In genomic region chr8:72760216-72760615, GRCm38 (mm10) we compare ENCODE assay signal across 22 mouse cellular contexts. TPM values are rescaled to one million over a fixed set of nuclear protein-coding genes. Genes with fewer than 3 reads are reported as not detected.
DNase-seq lines count a peak whose midpoint lies in the region; ATAC-seq and TF ChIP-seq lines count a peak whose summit lies in the region.
"Had no signal": no experiment of that assay in that cellular context is flagged by ENCODE, and none has a peak within 500 bp of the region (broad histone marks: within the 10 kb centered on the region; RNA-seq: fewer than 3 reads in every experiment).

No protein-coding gene starts in this region.

- H3K9me3 ChIP-seq in liver, postnatal 0 days (ENCODE audit: low read length), result no peaks in the 10 kb centered on the region
- no peaks in the 10 kb centered on the region for H3K9me3 ChIP-seq in liver, embryonic 12.5 days (replicated peaks)
- H3K9me3 ChIP-seq: forebrain, embryonic 12.5 days; hindbrain, embryonic 10.5 days; limb, embryonic 12.5 days; midbrain, embryonic 13.5 days; neural tube, embryonic 12.5 days had no signal

- intact Hi-C loops in heart, postnatal 10 days (cut with DNase I), result no loop called here

- H3K27me3 ChIP-seq in liver, postnatal 0 days (ENCODE audit: insufficient read depth, low read length), result no peaks in the 10 kb centered on the region
- no peaks in the 10 kb centered on the region for H3K27me3 ChIP-seq in liver, embryonic 12.5 days (replicated peaks)
- no peaks in the 10 kb centered on the region for H3K27me3 ChIP-seq in myocyte (ENCODE audit: control insufficient read depth, insufficient read depth, insufficient read length)
- H3K27me3 ChIP-seq: forebrain, embryonic 12.5 days; limb, embryonic 12.5 days; neural tube, embryonic 12.5 days had no signal

- 78% methylated on average over 3 of the region's 3 CpGs for WGBS in liver, postnatal 0 days (ENCODE audit: insufficient replicate concordance)
- 65% methylated on average over 3 of the region's 3 CpGs for WGBS in liver, embryonic 12.5 days (ENCODE audit: insufficient replicate concordance)

- no peak overlapping the region for H3ac ChIP-seq in myocyte (ENCODE audit: control insufficient read depth, insufficient read length)

- H3K4me2 ChIP-seq in liver, postnatal 0 days (ENCODE audit: low read depth, low read length), result no peak overlapping the region
- H3K4me2 ChIP-seq in liver, embryonic 12.5 days, result no peak overlapping the region
- H3K4me2 ChIP-seq in myocyte (ENCODE audit: low read depth), result no peak overlapping the region
- H3K4me2 ChIP-seq: forebrain, embryonic 12.5 days; limb, embryonic 12.5 days; midbrain, embryonic 13.5 days; neural tube, embryonic 12.5 days had no signal

- TF ChIP-seq EP300 in liver, postnatal 0 days (IDR thresholded peaks at IDR 0.05; ENCODE audit: low read depth), result no peak

- no peak overlapping the region for H3K4me3 ChIP-seq in liver, postnatal 0 days (ENCODE audit: low read depth, low read length)
- H3K4me3 ChIP-seq in liver, embryonic 12.5 days, result no peak overlapping the region
- H3K4me3 ChIP-seq in myocyte, result no peak overlapping the region
- H3K4me3 ChIP-seq: forebrain, embryonic 12.5 days; heart, adult 2 months; hindbrain, embryonic 10.5 days; limb, embryonic 12.5 days; midbrain, embryonic 13.5 days; neural tube, embryonic 12.5 days had no signal

- H3K79me2 ChIP-seq in myocyte (ENCODE audit: control insufficient read depth, insufficient read depth), result no peaks in the 10 kb centered on the region

- no peak for TF ChIP-seq CTCF in liver, postnatal 0 days (IDR thresholded peaks at IDR 0.05; ENCODE audit: low read depth)

- DNase-seq in heart, postnatal 4 days, result peak; percentile 3
- DNase-seq in heart, postnatal 10 days, result no peak
- peak; percentile 7 for DNase-seq in liver, postnatal 0 days
- peak; percentile 27 for DNase-seq in testis, postnatal 10 days (ENCODE audit: low spot score)
- DNase-seq in testis, postnatal 14 days (ENCODE audit: low spot score), result no peak
- DNase-seq: adrenal gland, adult 8-10 months; cerebellum, adult 11-12 months; cerebellum, postnatal 10 days; gastrocnemius, postnatal 25 days had no signal

- no peak for ATAC-seq in liver, postnatal 0 days
- ATAC-seq in liver, embryonic 12.5 days, result no peak
- ATAC-seq: activated CD4-positive, CD25-positive, alpha-beta regulatory T cell, adult 4 months; hindbrain, embryonic 16.5 days; intestine, postnatal 0 days; midbrain, embryonic 13.5 days had no signal

- H3K9ac ChIP-seq in liver, postnatal 0 days (replicated peaks), result no peak overlapping the region
- H3K9ac ChIP-seq in liver, embryonic 12.5 days, result no peak overlapping the region
- H3K9ac ChIP-seq: forebrain, embryonic 12.5 days; limb, embryonic 12.5 days; liver, embryonic 14.5 days; midbrain, embryonic 13.5 days; neural tube, embryonic 12.5 days had no signal

- TF ChIP-seq POLR2A in myocyte (IDR thresholded peaks at IDR 0.05; ENCODE audit: insufficient read length, low read depth), result no peak

- H3K27ac ChIP-seq in liver, postnatal 0 days (ENCODE audit: low read depth), result no peak overlapping the region
- H3K27ac ChIP-seq in liver, embryonic 12.5 days, result no peak overlapping the region
- H3K27ac ChIP-seq: forebrain, embryonic 12.5 days; limb, embryonic 12.5 days; liver, embryonic 14.5 days; macrophage; midbrain, embryonic 13.5 days; neural tube, embryonic 12.5 days had no signal

- no peaks in the 10 kb centered on the region for H3K4me1 ChIP-seq in liver, postnatal 0 days (ENCODE audit: insufficient read depth)
- peaks cover 9% of the 10 kb centered on the region; the same call in 1 of the 2 replicates for H3K4me1 ChIP-seq in liver, embryonic 12.5 days
- H3K4me1 ChIP-seq: forebrain, embryonic 12.5 days; hindbrain, embryonic 10.5 days; limb, embryonic 12.5 days; midbrain, embryonic 13.5 days; neural tube, embryonic 12.5 days had no signal

- H3K36me3 ChIP-seq in liver, postnatal 0 days (replicated peaks; ENCODE audit: insufficient read depth, low read length), result peaks cover 18% of the 10 kb centered on the region; the same call in 1 of the 2 replicates
- peaks cover 34% of the 10 kb centered on the region for H3K36me3 ChIP-seq in liver, embryonic 12.5 days
- peaks cover 13% of the 10 kb centered on the region for H3K36me3 ChIP-seq in myocyte (ENCODE audit: control insufficient read depth, insufficient read depth)

TF ChIP-seq in myocyte, 11 proteins besides CTCF, POLR2A, EP300 and RAD21:
- no peak for TF ChIP-seq TCF12 (IDR thresholded peaks at IDR 0.05; ENCODE audit: insufficient read depth, poor library complexity, severe bottlenecking)
- TF ChIP-seq USF1 (IDR thresholded peaks at IDR 0.05; ENCODE audit: low read depth), result no peak
- no peak for TF ChIP-seq REST (IDR thresholded peaks at IDR 0.05; ENCODE audit: insufficient read depth, insufficient read length)
- TF ChIP-seq MYOG (IDR thresholded peaks at IDR 0.05; ENCODE audit: control insufficient read depth in 1 of 3, insufficient read depth in 1 of 3, insufficient read length in 2 of 3, low read depth in 2 of 3), result no peak
- TF ChIP-seq E2F4 (IDR thresholded peaks at IDR 0.05; ENCODE audit: insufficient read depth), result no peak
- TF ChIP-seq POLR2AphosphoS2 (IDR thresholded peaks at IDR 0.05; ENCODE audit: insufficient read length, low read depth), result peak; percentile 20
- no peak for TF ChIP-seq CEBPB (IDR thresholded peaks at IDR 0.05; ENCODE audit: insufficient read depth, poor library complexity, severe bottlenecking)
- TF ChIP-seq TCF3 (IDR thresholded peaks at IDR 0.05; ENCODE audit: insufficient read length, low read depth), result no peak
- TF ChIP-seq SRF (IDR thresholded peaks at IDR 0.05; ENCODE audit: control insufficient read depth, insufficient read length, low read depth), result no peak

RNA-seq across cellular contexts. Expression of gene F2rl3, which starts 1.5 kb away (rescaled TPM):
- total RNA-seq in heart, postnatal 4 days (2021), result 1 to 10 TPM; 3.5 TPM
- total RNA-seq in heart, postnatal 10 days (2021), result 1 to 10 TPM; 3.1 to 4.3 TPM
- polyA plus RNA-seq in liver, postnatal 0 days (2015; fragmentation: Nextera tagmentation; extraction: Ambion mirVana), result 2.6 and 3.3 TPM in 2 replicates
- polyA plus RNA-seq in liver, embryonic 12.5 days (2016; fragmentation: Nextera tagmentation; extraction: Ambion mirVana), result 6.6 TPM in 2 replicates
- polyA plus RNA-seq in myocyte (2012; fragmentation: generic; extraction: Trizol), result 1.4 TPM
- polyA plus RNA-seq: macrophage had no signal

RNA-seq across cellular contexts. Expression of gene Sin3b, which starts 37.1 kb away (rescaled TPM):
- 100 to 1,000 TPM; 133 to 135 TPM for total RNA-seq in heart, postnatal 4 days (2021)
- total RNA-seq in heart, postnatal 10 days (2021), result 100 to 1,000 TPM; 117 to 120 TPM
- polyA plus RNA-seq in liver, postnatal 0 days (2015; fragmentation: Nextera tagmentation; extraction: Ambion mirVana), result 81.1 and 87.7 TPM in 2 replicates
- polyA plus RNA-seq in liver, embryonic 12.5 days (2016; fragmentation: Nextera tagmentation; extraction: Ambion mirVana), result 73.0 and 80.0 TPM in 2 replicates
- 155 TPM for polyA plus RNA-seq in myocyte (2012; fragmentation: generic; extraction: Trizol)

Comparison
In these comparisons a context has a peak if more than half of its experiments do, and no peak if none do; other contexts are left out.
1. DNase-seq: peak in heart, postnatal 4 days (single experiment), liver, postnatal 0 days (single experiment) and testis, postnatal 10 days (single experiment); none in heart, postnatal 10 days (0 of 2) and testis, postnatal 14 days (single experiment).